Mouse (Mus musculus) frontal cortex, postnatal 36 days (tissue): ENCODE measurements around the gene Ndufaf8.

Source experiments
- DNase-seq, 2 experiments: peaks; one replicate each; pipeline ENCODE4 v3.0.0; 2022; ENCODE audit warnings: low spot score in 2 of 2

Ndufaf8 gene

GRCm38 (mm10) chr11:120134847-120135530 lies 36.3 kb downstream of the Ndufaf8 start:
- no peak for DNase-seq

GRCm38 (mm10) chr11:120136195-120136594 lies 37.5 kb downstream of the Ndufaf8 start:
- no peak for DNase-seq

GRCm38 (mm10) chr11:120136796-120137624 lies 38.3 kb downstream of the Ndufaf8 start:
- peak; percentile 72 to 80 for DNase-seq

GRCm38 (mm10) chr11:120137625-120138004 lies 38.9 kb downstream of the Ndufaf8 start:
- DNase-seq = no peak

- DNase-seq = peak; percentile 28 to 32
Observed at GRCm38 (mm10) chr11:120139309-120139731, 40.6 kb downstream of the Ndufaf8 start.

GRCm38 (mm10) chr11:120140255-120140654 lies 41.5 kb downstream of the Ndufaf8 start:
- DNase-seq = no peak

GRCm38 (mm10) chr11:120142601-120143051 lies 43.9 kb downstream of the Ndufaf8 start:
- peak; percentile 19 to 37 for DNase-seq

- no peak for DNase-seq
Observed at GRCm38 (mm10) chr11:120143708-120144497, 45.2 kb downstream of the Ndufaf8 start.

GRCm38 (mm10) chr11:120148201-120148855 lies 49.6 kb downstream of the Ndufaf8 start:
- DNase-seq = no peak

- no peak for DNase-seq
Observed at GRCm38 (mm10) chr11:120149510-120150200, 50.9 kb downstream of the Ndufaf8 start.
